Mouse (Mus musculus): ENCODE data around the gene Crygn. TPM values are rescaled to one million over a fixed set of nuclear protein-coding genes. Genes with fewer than 3 reads are reported as not detected.

Crygn gene
- 1.2 and 2.1 TPM in 2 replicates for total RNA-seq (2012; rRNA removed)

GRCm38 (mm10) chr5:24757816-24758215 is at the start of gene Crygn:
TSS of gene Crygn (minus strand) at chr5:24758008.
- Histone ChIP-seq H3K4me3 (ENCODE audit: insufficient read depth in 1 of 2, low read depth in 1 of 2, low read length in 2 of 2, poor library complexity in 1 of 2, severe bottlenecking in 1 of 2) (peak within 1 kb of the TSS; percentile 48 to 58), H3K4me1 (ENCODE audit: control insufficient read depth in 2 of 2, insufficient read depth in 2 of 2, low read length in 2 of 2, poor library complexity in 1 of 2) (peaks cover 0 to 7% of the 10 kb centered on the region in 2 experiments; a peak in 2 of 4 replicates), H3K9ac (ENCODE audit: insufficient read depth, low read depth, low read length, poor library complexity, severe bottlenecking) (peak within 1 kb of the TSS; percentile 21; the same call in 1 of the 2 replicates), H3K27ac (ENCODE audit: insufficient read depth, low read depth, low read length, poor library complexity, severe bottlenecking) (no peak within 1 kb of the TSS), H3K9me3 (ENCODE audit: control insufficient read depth, insufficient read depth, low read depth, low read length) (no peaks in the 10 kb centered on the region), H3K36me3 (ENCODE audit: control insufficient read depth, insufficient read depth, low read length, poor library complexity, severe bottlenecking) (no peaks in the 10 kb centered on the region)
- no peak for DNase-seq (ENCODE audit: low read depth, low spot score)
- in situ Hi-C loops (cut with MboI; ENCODE audit: low sequenced_read_pairs in 2 of 2, unreplicated experiment in 2 of 2): no loop called here
- TF ChIP-seq MAFK (IDR thresholded peaks at IDR 0.05; ENCODE audit: insufficient read depth, low read depth, low read length): no peak
- no peak for TF ChIP-seq ZNF384 (IDR thresholded peaks at IDR 0.05; ENCODE audit: low read depth, low read length)
- TF ChIP-seq ZC3H11A (IDR thresholded peaks at IDR 0.05; ENCODE audit: borderline replicate concordance, low read depth, low read length): no peak
- no peak for TF ChIP-seq CHD2 (IDR thresholded peaks at IDR 0.05; ENCODE audit: low read depth, low read length)
- TF ChIP-seq HCFC1 (IDR thresholded peaks at IDR 0.05; ENCODE audit: borderline replicate concordance, insufficient read depth, low read length): no peak

- no peaks in the 10 kb centered on the region for H3K4me1 ChIP-seq (ENCODE audit: control insufficient read depth in 2 of 2, insufficient read depth in 2 of 2, low read length in 2 of 2, poor library complexity in 1 of 2)
- no peak overlapping the region for H3K27ac ChIP-seq (ENCODE audit: insufficient read depth, low read depth, low read length, poor library complexity, severe bottlenecking)
- TF ChIP-seq ZNF384 (IDR thresholded peaks at IDR 0.05; ENCODE audit: low read depth, low read length): no peak
- TF ChIP-seq ZC3H11A (IDR thresholded peaks at IDR 0.05; ENCODE audit: borderline replicate concordance, low read depth, low read length): no peak
- no peak for TF ChIP-seq HCFC1 (IDR thresholded peaks at IDR 0.05; ENCODE audit: borderline replicate concordance, insufficient read depth, low read length)
- TF ChIP-seq MAFK (IDR thresholded peaks at IDR 0.05; ENCODE audit: insufficient read depth, low read depth, low read length): no peak
- no peak for TF ChIP-seq CHD2 (IDR thresholded peaks at IDR 0.05; ENCODE audit: low read depth, low read length)
- no peak overlapping the region for H3K4me3 ChIP-seq (ENCODE audit: insufficient read depth in 1 of 2, low read depth in 1 of 2, low read length in 2 of 2, poor library complexity in 1 of 2, severe bottlenecking in 1 of 2)
- peaks cover 37% of the 10 kb centered on the region for H3K36me3 ChIP-seq (ENCODE audit: control insufficient read depth, insufficient read depth, low read length, poor library complexity, severe bottlenecking)
- no peak for DNase-seq (ENCODE audit: low read depth, low spot score)
- in situ Hi-C loops (cut with MboI; ENCODE audit: low sequenced_read_pairs in 2 of 2, unreplicated experiment in 2 of 2): no loop called here
- H3K9ac ChIP-seq (ENCODE audit: insufficient read depth, low read depth, low read length, poor library complexity, severe bottlenecking): no peak overlapping the region
- no peaks in the 10 kb centered on the region for H3K9me3 ChIP-seq (ENCODE audit: control insufficient read depth, insufficient read depth, low read depth, low read length)
Observed at GRCm38 (mm10) chr5:24805222-24805621, 47.4 kb upstream of the Crygn start.

- Histone ChIP-seq H3K4me3 (ENCODE audit: insufficient read depth in 1 of 2, low read depth in 1 of 2, low read length in 2 of 2, poor library complexity in 1 of 2, severe bottlenecking in 1 of 2) (no peak overlapping the region), H3K9ac (ENCODE audit: insufficient read depth, low read depth, low read length, poor library complexity, severe bottlenecking) (no peak overlapping the region), H3K9me3 (ENCODE audit: control insufficient read depth, insufficient read depth, low read depth, low read length) (no peaks in the 10 kb centered on the region), H3K36me3 (ENCODE audit: control insufficient read depth, insufficient read depth, low read length, poor library complexity, severe bottlenecking) (peaks cover 37% of the 10 kb centered on the region), H3K4me1 (ENCODE audit: control insufficient read depth in 2 of 2, insufficient read depth in 2 of 2, low read length in 2 of 2, poor library complexity in 1 of 2) (no peaks in the 10 kb centered on the region), H3K27ac (ENCODE audit: insufficient read depth, low read depth, low read length, poor library complexity, severe bottlenecking) (no peak overlapping the region)
- DNase-seq (ENCODE audit: low read depth, low spot score): no peak
- in situ Hi-C loops (cut with MboI; ENCODE audit: low sequenced_read_pairs in 2 of 2, unreplicated experiment in 2 of 2): no loop called here
- TF ChIP-seq ZNF384 (IDR thresholded peaks at IDR 0.05; ENCODE audit: low read depth, low read length) (no peak), ZC3H11A (IDR thresholded peaks at IDR 0.05; ENCODE audit: borderline replicate concordance, low read depth, low read length) (no peak), MAFK (IDR thresholded peaks at IDR 0.05; ENCODE audit: insufficient read depth, low read depth, low read length) (no peak), CHD2 (IDR thresholded peaks at IDR 0.05; ENCODE audit: low read depth, low read length) (no peak), HCFC1 (IDR thresholded peaks at IDR 0.05; ENCODE audit: borderline replicate concordance, insufficient read depth, low read length) (no peak)
Observed at GRCm38 (mm10) chr5:24804661-24805060, 46.9 kb upstream of the Crygn start.

- H3K36me3 ChIP-seq (ENCODE audit: control insufficient read depth, insufficient read depth, low read length, poor library complexity, severe bottlenecking): peaks cover 31% of the 10 kb centered on the region
- no peak for TF ChIP-seq CHD2 (IDR thresholded peaks at IDR 0.05; ENCODE audit: low read depth, low read length)
- no peak for TF ChIP-seq MAFK (IDR thresholded peaks at IDR 0.05; ENCODE audit: insufficient read depth, low read depth, low read length)
- TF ChIP-seq ZNF384 (IDR thresholded peaks at IDR 0.05; ENCODE audit: low read depth, low read length): no peak
- no peak for TF ChIP-seq HCFC1 (IDR thresholded peaks at IDR 0.05; ENCODE audit: borderline replicate concordance, insufficient read depth, low read length)
- no peak overlapping the region for H3K27ac ChIP-seq (ENCODE audit: insufficient read depth, low read depth, low read length, poor library complexity, severe bottlenecking)
- H3K9ac ChIP-seq (ENCODE audit: insufficient read depth, low read depth, low read length, poor library complexity, severe bottlenecking): no peak overlapping the region
- no peak for DNase-seq (ENCODE audit: low read depth, low spot score)
- H3K9me3 ChIP-seq (ENCODE audit: control insufficient read depth, insufficient read depth, low read depth, low read length): no peaks in the 10 kb centered on the region
- in situ Hi-C loops (cut with MboI; ENCODE audit: low sequenced_read_pairs in 2 of 2, unreplicated experiment in 2 of 2): no loop called here
- H3K4me3 ChIP-seq (ENCODE audit: insufficient read depth in 1 of 2, low read depth in 1 of 2, low read length in 2 of 2, poor library complexity in 1 of 2, severe bottlenecking in 1 of 2): no peak overlapping the region
- no peaks in the 10 kb centered on the region for H3K4me1 ChIP-seq (ENCODE audit: control insufficient read depth in 2 of 2, insufficient read depth in 2 of 2, low read length in 2 of 2, poor library complexity in 1 of 2)
Observed at GRCm38 (mm10) chr5:24801841-24802624, 44.2 kb upstream of the Crygn start.

Data from ES-E14 (cell line).